In genomic region chr1:134962053-134962803, GRCm38 (mm10) we compare ENCODE assay signal across 8 mouse cellular contexts. TPM values are rescaled to one million over a fixed set of nuclear protein-coding genes. Genes with fewer than 3 reads are reported as not detected.
DNase-seq lines count a peak whose midpoint lies in the region; ATAC-seq lines count a peak whose summit lies in the region.

TSS of gene Ube2t (plus strand) at chr1:134962565.

- peak; percentile 99 for ATAC-seq in inflammation-experienced regulatory T-cells, adult 6 months
- ATAC-seq in megakaryocyte-erythroid progenitor cell, adult 5-6 weeks (replicated peaks; ENCODE audit: low FRiP score, low TSS enrichment, poor library complexity, severe bottlenecking), result peak; percentile 99

- intact Hi-C loops in gastrocnemius, postnatal 14 days (cut with DNase I; ENCODE audit: low total_unique reads), result no loop called here
- intact Hi-C loops in left cerebral cortex, postnatal 10 days (cut with DNase I), result no loop called here

- peak; percentile 95 to 98 for DNase-seq in adrenal gland, adult (ENCODE audit: inconsistent age in 2 of 2, low spot score in 1 of 2)
- DNase-seq in embryo, embryonic 10.5 days (ENCODE audit: low spot score), result peak; percentile 98
- DNase-seq in gastrocnemius, postnatal 14 days, result peak; percentile 95
- DNase-seq in left cerebral cortex, postnatal 10 days (ENCODE audit: extremely low spot score in 1 of 2, low spot score in 2 of 2), result peak; percentile 94 to 96
- peak; percentile 94 for DNase-seq in right cerebral cortex, postnatal 25 days
- peak; percentile 92 to 95 for DNase-seq in urinary bladder, postnatal 4 days (ENCODE audit: low spot score in 2 of 2)

RNA-seq across cellular contexts. Expression of gene Ube2t, which starts in this region (rescaled TPM):
- total RNA-seq in gastrocnemius, postnatal 14 days (2021), result 10 to 100 TPM in 1 of 2 experiments, 1 to 10 TPM in 1; 5.8 to 11.5 TPM
- polyA plus RNA-seq in inflammation-experienced regulatory T-cells, adult 6 months (2017; shearing (Covaris generic)), result 10 to 100 TPM; 11.0 to 33.5 (median 11.1) TPM
- 1 to 10 TPM; 2.9 to 3.7 TPM for total RNA-seq in left cerebral cortex, postnatal 10 days (2021)
- total RNA-seq in megakaryocyte-erythroid progenitor cell, adult 5-6 weeks (2014; fragmentation: Nextera tagmentation), result 47.9 and 82.8 TPM in 2 replicates
- 23.4 and 29.7 TPM in 2 replicates for total RNA-seq in megakaryocyte-erythroid progenitor cell, adult 5-6 weeks (2017)

Comparison
In these comparisons a context has a peak if more than half of its experiments do, and no peak if none do; other contexts are left out.
1. Peak in every context shown above with its lines: DNase-seq and ATAC-seq.